Mouse (Mus musculus) bone marrow macrophage, adult 2 months (primary cell): ENCODE results near the gene Fgf22. TPM values are rescaled to one million over a fixed set of nuclear protein-coding genes. Genes with fewer than 3 reads are reported as not detected.

Experiments
- H3K27ac ChIP-seq: 2 replicates; pipeline ENCODE4 v1.5.1; 2012; ENCODE audit warnings: low read depth, low read length; ENCODE audit not compliant: insufficient read depth
- H3K4me1 ChIP-seq: 2 replicates; pipeline ENCODE4 v1.6.1; 2012; ENCODE audit warnings: low read length; ENCODE audit not compliant: control insufficient read depth, insufficient read depth
- H3K4me3 ChIP-seq: 2 replicates; pipeline ENCODE4 v1.5.1; 2012; ENCODE audit warnings: mild to moderate bottlenecking, low read length, moderate library complexity; ENCODE audit not compliant: insufficient read depth
- CTCF ChIP-seq: IDR thresholded peaks from 2 replicates; pipeline ENCODE4 v1.5.1; 2012; ENCODE audit warnings: low read depth, mild to moderate bottlenecking, low read length, moderate library complexity
- POLR2A ChIP-seq: IDR thresholded peaks from 2 replicates; pipeline ENCODE4 v1.6.1; 2012; ENCODE audit warnings: mild to moderate bottlenecking, low read depth, low read length, borderline replicate concordance
- polyA plus RNA-seq: library from polyadenylated mRNA; stranded (reverse); fragments of >200 nt; gene quantifications from 2 replicates; pipeline ENCODE4 v1.2.4, GENCODE M21; 2012; ENCODE audit not compliant: missing spikeins, insufficient read depth, insufficient read length

Fgf22 gene
- polyA plus RNA-seq, 1 experiment, result not detected

DNA sequence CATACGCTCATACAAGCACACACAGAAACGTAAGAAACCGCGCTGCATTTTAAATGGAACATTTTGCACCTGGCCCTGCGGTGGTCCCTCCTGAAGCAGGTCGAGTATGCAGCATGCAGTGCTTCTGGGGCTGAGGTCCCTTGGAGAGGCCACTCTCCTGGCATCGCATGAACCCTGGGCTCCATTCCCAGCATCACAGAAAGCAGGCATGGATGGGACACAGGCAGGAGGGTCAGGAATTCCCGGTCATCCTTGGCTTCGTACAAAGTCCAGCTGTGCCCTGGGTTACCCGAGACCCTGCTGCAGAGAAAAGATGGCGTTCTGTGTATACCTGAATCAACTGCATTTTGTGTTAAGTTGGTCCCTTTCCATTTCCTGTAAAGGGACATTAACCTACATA is 45.6 kb downstream of the Fgf22 start:
- peaks cover 12% of the 10 kb centered on the region for H3K4me1 ChIP-seq
- H3K27ac ChIP-seq, result no peak overlapping the region
- H3K4me3 ChIP-seq, result no peak overlapping the region
- TF ChIP-seq CTCF (no peak), POLR2A (no peak)

DNA sequence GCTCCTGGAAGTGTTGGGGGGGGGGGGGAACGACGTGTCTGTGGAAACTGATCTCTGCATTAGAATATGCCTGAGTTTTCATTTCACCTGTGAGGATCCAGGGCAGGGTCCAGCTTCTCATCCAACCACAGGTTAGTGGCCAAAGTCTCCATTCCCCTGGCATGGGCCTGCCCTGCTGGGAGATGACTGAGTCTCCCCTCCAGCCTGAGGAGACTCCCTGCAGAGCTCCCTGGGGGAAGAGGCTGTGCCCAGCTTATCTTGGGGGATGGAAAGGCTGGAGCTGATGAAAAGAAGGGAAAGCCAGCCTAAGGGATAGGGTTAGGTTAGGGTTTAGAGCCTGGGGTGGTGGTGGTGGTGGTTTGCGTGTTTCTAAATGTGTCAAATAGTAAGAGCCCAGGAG is 47.0 kb downstream of the Fgf22 start:
- peaks cover 12% of the 10 kb centered on the region for H3K4me1 ChIP-seq
- TF ChIP-seq POLR2A (no peak), CTCF (no peak)
- H3K4me3 ChIP-seq, result no peak overlapping the region
- H3K27ac ChIP-seq, result no peak overlapping the region

DNA sequence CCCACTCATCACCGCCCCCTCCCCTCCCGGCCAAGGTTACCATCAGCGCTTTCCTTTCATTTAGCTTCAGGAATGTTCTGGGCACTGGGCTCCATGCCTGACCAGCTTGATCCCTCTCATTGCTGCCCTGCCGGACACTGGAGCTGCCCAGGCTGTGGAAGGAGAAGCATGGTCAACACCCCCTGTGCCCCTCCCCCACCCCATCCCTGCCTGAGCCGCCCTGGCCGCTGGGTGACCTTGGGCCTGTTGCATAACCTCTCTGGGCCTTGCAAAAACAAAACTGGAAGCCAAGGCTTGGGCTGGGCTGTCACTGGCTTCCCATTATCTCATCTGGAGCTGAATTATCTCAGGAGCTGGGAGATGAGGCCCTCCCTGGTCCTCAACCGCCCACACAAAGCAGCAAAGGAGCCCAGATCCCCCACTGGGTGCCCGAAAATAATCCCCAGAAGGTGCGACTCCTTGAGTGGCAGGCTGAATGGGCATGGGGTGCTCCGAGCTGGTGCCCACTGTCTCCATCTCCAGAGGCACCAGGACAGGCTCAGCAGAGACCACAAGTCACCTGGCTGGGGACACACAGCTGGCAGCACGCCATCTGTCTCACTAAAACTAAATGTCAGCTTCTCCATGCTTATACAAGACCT is 47.6 kb downstream of the Fgf22 start:
- Histone ChIP-seq H3K27ac (no peak overlapping the region), H3K4me1 (peaks cover 12% of the 10 kb centered on the region), H3K4me3 (no peak overlapping the region)
- TF ChIP-seq CTCF (no peak), POLR2A (no peak)

DNA sequence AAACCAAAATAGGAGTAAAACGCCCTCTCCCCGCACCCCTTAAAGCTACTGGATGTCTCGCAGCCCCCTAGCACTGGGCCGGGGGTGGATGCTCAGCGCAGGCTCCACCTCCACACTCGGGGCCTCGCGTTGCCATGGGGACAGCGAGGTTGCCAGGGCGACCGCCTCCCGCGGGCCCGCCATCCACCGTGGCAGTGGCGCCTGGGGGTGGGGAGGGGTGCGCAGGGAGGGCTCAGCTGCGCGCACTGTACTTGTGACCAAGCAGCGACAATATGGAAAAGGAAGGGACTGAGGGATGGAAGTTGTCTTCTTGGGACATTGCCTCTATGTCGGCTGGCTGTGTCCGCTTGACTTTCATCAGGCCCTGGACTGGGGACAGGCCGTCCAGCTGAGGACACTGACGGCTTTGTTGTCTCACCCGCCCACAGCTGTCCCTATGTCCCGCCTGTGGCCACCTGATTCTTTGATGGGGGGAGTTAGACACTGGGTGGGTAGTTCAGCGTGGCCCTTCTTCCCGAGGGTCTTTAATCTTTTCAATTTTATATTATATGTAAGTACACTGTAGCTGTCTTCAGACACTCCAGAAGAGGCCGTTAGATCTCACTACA is 48.9 kb downstream of the Fgf22 start:
- Histone ChIP-seq H3K27ac (no peak overlapping the region), H3K4me3 (no peak overlapping the region), H3K4me1 (peaks cover 9% of the 10 kb centered on the region)
- no peak for TF ChIP-seq POLR2A
- TF ChIP-seq CTCF, result no peak

DNA sequence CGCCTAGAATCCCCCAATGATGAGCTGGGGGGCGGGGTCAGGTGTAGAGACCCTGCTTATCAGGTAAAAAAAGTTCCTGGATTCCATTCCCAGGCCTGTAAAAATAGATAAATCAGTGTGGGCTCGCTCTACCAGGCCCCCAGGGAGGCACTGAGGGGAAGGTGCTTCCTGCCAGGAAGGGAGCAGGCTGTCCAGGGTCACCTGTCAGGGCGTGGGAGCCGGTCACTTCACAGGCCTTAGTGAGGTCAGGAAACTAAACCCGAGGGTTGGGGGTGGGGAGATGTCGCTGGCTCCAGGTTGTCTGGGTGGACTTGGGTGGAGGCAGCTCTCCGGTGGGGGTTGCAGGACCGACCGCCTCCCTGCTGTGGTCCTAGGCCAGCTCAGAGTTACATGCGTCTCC is 50.8 kb downstream of the Fgf22 start:
- no peak overlapping the region for H3K4me3 ChIP-seq
- H3K27ac ChIP-seq, result no peak overlapping the region
- no peak for TF ChIP-seq POLR2A
- peaks cover 9% of the 10 kb centered on the region for H3K4me1 ChIP-seq

DNA sequence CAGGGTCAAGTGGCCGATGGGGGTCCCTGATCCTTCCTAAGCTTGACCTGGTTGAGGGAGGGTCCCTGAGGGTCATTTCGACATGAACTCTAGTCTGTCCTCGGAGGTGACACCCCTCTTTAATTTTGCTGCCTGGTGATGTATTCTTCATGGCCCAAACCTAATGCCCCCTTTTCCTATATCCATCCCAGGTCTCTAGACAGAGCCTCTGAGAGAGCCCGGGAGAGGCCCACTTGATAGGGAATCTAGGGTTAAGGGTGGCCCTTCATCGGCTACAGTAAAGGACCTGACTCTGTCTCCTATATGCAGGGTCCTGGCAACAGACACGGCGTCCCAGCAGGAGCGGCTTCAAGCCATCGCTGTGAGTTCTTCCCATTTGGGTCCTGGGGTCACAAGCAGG is 51.5 kb downstream of the Fgf22 start:
- Histone ChIP-seq H3K4me1 (peaks cover 9% of the 10 kb centered on the region), H3K27ac (no peak overlapping the region), H3K4me3 (no peak overlapping the region)
- TF ChIP-seq CTCF (no peak), POLR2A (no peak)

DNA sequence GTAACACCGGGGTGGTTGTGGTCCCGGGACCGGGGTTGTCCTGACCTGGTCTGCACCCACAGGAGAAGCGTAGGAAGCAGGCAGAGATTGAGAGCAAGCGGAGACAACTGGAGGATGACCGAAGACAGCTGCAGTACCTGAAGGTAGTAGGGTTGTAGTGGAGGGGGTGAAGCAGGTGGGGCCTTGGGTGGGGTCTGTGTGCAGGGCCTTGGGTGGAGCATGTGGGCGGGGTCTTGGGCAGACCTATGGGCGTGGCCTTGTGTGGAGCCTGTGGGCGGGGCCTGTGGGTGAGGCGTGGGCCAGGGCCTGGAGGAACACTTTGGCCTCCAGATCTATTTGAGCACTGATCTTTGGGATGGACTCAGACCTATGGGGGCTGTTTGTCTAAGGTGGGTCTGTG is 52.1 kb downstream of the Fgf22 start:
- Histone ChIP-seq H3K4me3 (no peak overlapping the region), H3K4me1 (peaks cover 9% of the 10 kb centered on the region), H3K27ac (no peak overlapping the region)
- TF ChIP-seq CTCF (no peak), POLR2A (no peak)

DNA sequence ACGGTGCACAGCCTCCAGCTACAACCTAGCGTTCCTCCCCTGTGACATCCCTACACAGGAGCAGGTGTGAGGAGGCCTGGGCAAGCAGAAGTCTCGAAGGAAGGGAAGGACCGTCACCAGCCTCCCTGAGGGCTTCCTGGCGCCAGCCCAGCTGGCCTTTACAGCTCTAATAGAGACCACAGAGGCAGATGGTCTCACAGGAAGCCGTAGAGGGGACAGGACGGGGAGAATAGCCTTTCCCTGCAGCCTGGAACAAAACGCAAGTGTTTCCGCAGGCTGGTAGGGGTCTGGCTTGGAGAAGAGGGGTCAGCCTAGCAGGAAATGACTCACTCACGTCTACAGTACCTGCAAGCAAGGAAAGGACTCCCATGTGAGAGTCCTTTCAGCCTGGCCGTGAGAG is 53.0 kb downstream of the Fgf22 start:
- H3K4me1 ChIP-seq, result peaks cover 1% of the 10 kb centered on the region
- TF ChIP-seq POLR2A (no peak), CTCF (no peak)
- H3K4me3 ChIP-seq, result no peak overlapping the region
- H3K27ac ChIP-seq, result no peak overlapping the region

Other genes with a start within 250 kb of the Fgf22 start
- gene Plpp2, start 221.3 kb upstream of the Fgf22 start, polyA plus RNA-seq, result 16.9 and 21.1 TPM in 2 replicates
- 32.1 and 35.1 TPM in 2 replicates for gene Mier2, start 199.9 kb upstream of the Fgf22 start, polyA plus RNA-seq
- not detected in 2 replicates for gene Theg, start 167.7 kb upstream of the Fgf22 start, polyA plus RNA-seq
- 0.29 TPM in 1 of 2 replicates, not detected in the other for gene C2cd4c, start 141.1 kb upstream of the Fgf22 start, polyA plus RNA-seq
- 0.40 and 0.71 TPM in 2 replicates for gene Shc2, start 117.2 kb upstream of the Fgf22 start, polyA plus RNA-seq
- not detected in 2 replicates for gene Odf3l2, start 109.3 kb upstream of the Fgf22 start, polyA plus RNA-seq
- not detected in 2 replicates for gene Madcam1, start 90.5 kb upstream of the Fgf22 start, polyA plus RNA-seq
- gene Tpgs1, start 85.7 kb upstream of the Fgf22 start, polyA plus RNA-seq, result 32.7 and 36.2 TPM in 2 replicates
- 74.9 and 77.1 TPM in 2 replicates for gene Cdc34, start 72.9 kb upstream of the Fgf22 start, polyA plus RNA-seq
- gene Gzmm, start 66.1 kb upstream of the Fgf22 start, polyA plus RNA-seq, result 0.84 TPM in 1 of 2 replicates, not detected in the other
- gene Bsg, start 50.6 kb upstream of the Fgf22 start, polyA plus RNA-seq, result 300 and 307 TPM in 2 replicates
- 0.86 and 1.3 TPM in 2 replicates for gene Hcn2, start 38.4 kb upstream of the Fgf22 start, polyA plus RNA-seq
- gene Polrmt, start 8.5 kb upstream of the Fgf22 start, polyA plus RNA-seq, result 18.8 and 19.8 TPM in 2 replicates
- 23.3 and 27.6 TPM in 2 replicates for gene Rnf126, start 11.9 kb downstream of the Fgf22 start, polyA plus RNA-seq
- 1.0 and 1.1 TPM in 2 replicates for gene Fstl3, start 22.2 kb downstream of the Fgf22 start, polyA plus RNA-seq
- not detected in 2 replicates for gene Prss57, start 35.9 kb downstream of the Fgf22 start, polyA plus RNA-seq
- 2.9 and 3.4 TPM in 2 replicates for gene Palm, start 38.5 kb downstream of the Fgf22 start, polyA plus RNA-seq
- gene Misp, start 65.9 kb downstream of the Fgf22 start, polyA plus RNA-seq, result 0.91 TPM in 1 of 2 replicates, not detected in the other
- gene Ptbp1, start 99.4 kb downstream of the Fgf22 start, polyA plus RNA-seq, result 129 and 141 TPM in 2 replicates
- gene Prtn3, start 119.4 kb downstream of the Fgf22 start, polyA plus RNA-seq, result not detected in 2 replicates
- gene Plppr3, start 119.6 kb downstream of the Fgf22 start, polyA plus RNA-seq, result not detected in 2 replicates
- 0.75 TPM in 1 of 2 replicates, not detected in the other for gene Elane, start 131.2 kb downstream of the Fgf22 start, polyA plus RNA-seq
- gene Cfd, start 135.8 kb downstream of the Fgf22 start, polyA plus RNA-seq, result 1.3 TPM in 1 of 2 replicates, not detected in the other
- 14.6 and 19.3 TPM in 2 replicates for gene Med16, start 153.8 kb downstream of the Fgf22 start, polyA plus RNA-seq
- gene Gm26602, start 155.8 kb downstream of the Fgf22 start, polyA plus RNA-seq, result not detected in 2 replicates
- 0.67 and 0.71 TPM in 2 replicates for gene Kiss1r, start 161.9 kb downstream of the Fgf22 start, polyA plus RNA-seq
- 87.2 and 90.4 TPM in 2 replicates for gene R3hdm4, start 166.1 kb downstream of the Fgf22 start, polyA plus RNA-seq
- 15.4 and 17.8 TPM in 2 replicates for gene Arid3a, start 172.0 kb downstream of the Fgf22 start, polyA plus RNA-seq
- gene Wdr18, start 205.1 kb downstream of the Fgf22 start, polyA plus RNA-seq, result 32.2 and 35.8 TPM in 2 replicates
- gene Grin3b, start 215.6 kb downstream of the Fgf22 start, polyA plus RNA-seq, result 0.65 and 0.91 TPM in 2 replicates
- gene Tmem259, start 229.3 kb downstream of the Fgf22 start, polyA plus RNA-seq, result 86.5 and 101 TPM in 2 replicates
- 37.5 and 41.5 TPM in 2 replicates for gene Cnn2, start 233.5 kb downstream of the Fgf22 start, polyA plus RNA-seq
- 24.6 and 27.5 TPM in 2 replicates for gene Abca7, start 241.4 kb downstream of the Fgf22 start, polyA plus RNA-seq